Mouse (Mus musculus): ENCODE measurements around the gene Chd1. TPM values are rescaled to one million over a fixed set of nuclear protein-coding genes. Genes with fewer than 3 reads are reported as not detected.

Gene Chd1
- 3.3 and 4.4 TPM in 2 replicates for polyA plus RNA-seq (2012; rRNA removed)
- 13.3 and 15.0 TPM in 2 replicates for polyA plus RNA-seq (2014; fragmentation: Nextera tagmentation; extraction: Ambion mirVana)

DNA sequence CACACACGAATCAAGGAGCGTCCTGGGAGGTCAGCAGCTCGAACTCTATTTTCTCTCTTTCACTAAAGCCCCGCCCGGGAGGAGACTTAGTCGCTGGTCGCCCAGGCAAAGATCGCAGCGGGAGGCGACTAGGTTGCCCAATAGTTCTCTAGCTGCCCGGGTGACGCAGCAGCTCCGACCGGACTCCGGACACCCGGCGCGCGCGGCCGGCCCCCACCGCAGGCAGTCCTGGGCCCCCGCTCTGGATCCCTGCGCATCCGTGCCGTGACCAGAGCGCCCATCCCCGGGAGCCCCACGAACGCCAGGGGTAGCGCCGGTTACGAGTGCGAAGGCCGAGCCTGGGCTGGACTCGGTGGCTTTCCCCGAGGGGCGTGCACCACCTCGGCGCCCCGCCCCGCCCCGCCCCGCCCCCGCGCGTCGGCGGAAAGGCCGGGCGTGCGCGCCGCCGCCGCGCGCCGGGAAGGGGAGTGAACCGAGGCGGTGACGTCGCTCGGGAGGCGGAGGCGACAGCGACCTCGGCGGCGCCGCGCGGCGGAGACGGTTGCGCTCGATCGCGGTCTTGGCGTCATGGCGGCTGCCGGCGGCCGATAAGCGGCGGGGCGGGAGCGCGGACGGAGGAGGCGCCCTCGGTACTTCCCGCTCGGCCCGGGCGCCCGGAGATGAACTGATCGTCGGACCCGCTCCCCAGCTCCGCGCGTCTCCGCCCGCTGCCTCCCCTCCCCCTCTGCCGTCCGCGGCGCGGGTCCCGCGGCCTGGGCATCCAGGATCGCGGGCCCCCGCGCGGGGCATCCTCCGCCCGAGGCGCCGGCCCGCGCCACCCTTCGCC, at the start of gene Chd1:
TSS of gene Chd1 (plus strand) at position 493 of the 826 bp plus-strand sequence.
- peak; percentile 90 for ATAC-seq (ENCODE audit: insufficient read depth)
- H3K9ac ChIP-seq (replicated peaks): peak within 1 kb of the TSS; percentile 84
- WGBS (ENCODE audit: insufficient replicate concordance): under 1% methylated on average over 104 of the region's 124 CpGs

DNA sequence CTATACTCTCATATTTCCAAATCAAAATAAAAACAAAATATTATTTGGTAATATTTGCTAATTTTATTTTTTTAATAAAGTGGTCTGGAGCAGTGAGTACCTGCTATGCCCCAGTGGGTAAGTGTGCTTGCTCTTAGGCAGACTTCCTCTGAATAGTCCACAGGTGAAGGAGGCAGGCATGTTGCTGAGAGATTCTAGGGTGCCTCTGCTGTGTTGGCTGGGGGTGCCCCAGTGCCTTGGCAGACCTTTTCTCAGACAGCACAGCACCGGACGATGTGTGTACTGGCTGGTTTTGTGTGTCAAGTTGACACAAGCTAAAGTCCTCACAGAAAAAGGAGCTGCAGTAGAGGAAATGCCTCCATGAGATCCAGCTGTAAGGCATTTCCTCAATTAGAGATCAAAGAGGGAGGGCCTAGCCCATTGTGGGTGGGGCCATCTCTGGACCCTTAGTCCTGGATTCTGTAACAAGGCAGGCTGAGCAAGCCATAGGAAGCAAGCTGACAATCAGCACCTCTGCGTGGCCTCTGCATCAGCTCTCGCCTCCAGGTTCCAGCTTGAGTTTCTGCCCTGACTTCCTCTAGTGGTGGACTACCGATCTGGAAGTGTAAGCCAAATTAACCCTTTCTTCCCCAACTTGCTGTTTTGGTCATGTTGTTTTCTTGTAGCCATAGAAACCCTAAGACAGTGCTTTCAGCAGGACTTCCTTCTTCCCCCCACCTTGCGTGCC, 47.7 kb upstream of the Chd1 start:
- Histone ChIP-seq H3K4me3 (ENCODE audit: insufficient read depth in 1 of 2, low read depth in 2 of 2, low read length in 2 of 2) (no peak overlapping the region), H3K36me3 (replicated peaks; ENCODE audit: control insufficient read depth, insufficient read depth, low read depth) (no peaks in the 10 kb centered on the region), H3K4me1 (replicated peaks; ENCODE audit: control insufficient read depth in 2 of 2, insufficient read depth in 2 of 2, low read length in 1 of 2) (0 out of 4 replicates have a peak, but pooled peaks cover 0 to 3% of the 10 kb centered on the region in 2 experiments), H3K9me3 (ENCODE audit: control insufficient read depth, low read length) (no peaks in the 10 kb centered on the region), H3K9ac (replicated peaks) (no peak overlapping the region), H3K4me2 (ENCODE audit: low read depth) (no peak overlapping the region), H3K27ac (no peak overlapping the region), H3K27me3 (ENCODE audit: control insufficient read depth, insufficient read depth, low read length) (no peaks in the 10 kb centered on the region)
- DNase-seq (ENCODE audit: low read depth in 3 of 3, low spot score in 3 of 3) (peak in 2 of 3 experiments; percentile 9 to 17), ATAC-seq (ENCODE audit: insufficient read depth) (no peak)
- 14% methylated on average over 6 of the region's 6 CpGs for WGBS (ENCODE audit: insufficient replicate concordance)
- TF ChIP-seq CTCF (IDR thresholded peaks at IDR 0.05; ENCODE audit: low read depth) (no peak), EP300 (IDR thresholded peaks at IDR 0.05; ENCODE audit: low read depth) (no peak)

More for the DNA sequence above, at the start of gene Chd1:
- H3K27ac ChIP-seq: peak within 1 kb of the TSS; percentile 86
- peaks cover 4 to 8% of the 10 kb centered on the region in 2 experiments; a peak in 3 of 4 replicates for H3K4me1 ChIP-seq (replicated peaks; ENCODE audit: control insufficient read depth in 2 of 2, insufficient read depth in 2 of 2, low read length in 1 of 2)
- peak within 1 kb of the TSS; percentile 79 for H3K4me2 ChIP-seq (ENCODE audit: low read depth)
- no peaks in the 10 kb centered on the region for H3K27me3 ChIP-seq (ENCODE audit: control insufficient read depth, insufficient read depth, low read length)
- peaks cover 13% of the 10 kb centered on the region for H3K36me3 ChIP-seq (replicated peaks; ENCODE audit: control insufficient read depth, insufficient read depth, low read depth)
- H3K9me3 ChIP-seq (ENCODE audit: control insufficient read depth, low read length): no peaks in the 10 kb centered on the region
- peak within 1 kb of the TSS; percentile 77 to 98 for H3K4me3 ChIP-seq (ENCODE audit: insufficient read depth in 1 of 2, low read depth in 2 of 2, low read length in 2 of 2)
- TF ChIP-seq CTCF (IDR thresholded peaks at IDR 0.05; ENCODE audit: low read depth) (no peak; the same call in 1 of the 2 replicates), EP300 (IDR thresholded peaks at IDR 0.05; ENCODE audit: low read depth) (no peak)
- DNase-seq (ENCODE audit: low read depth in 3 of 3, low spot score in 3 of 3): peak; percentile 78 to 83 (median 79)

DNA sequence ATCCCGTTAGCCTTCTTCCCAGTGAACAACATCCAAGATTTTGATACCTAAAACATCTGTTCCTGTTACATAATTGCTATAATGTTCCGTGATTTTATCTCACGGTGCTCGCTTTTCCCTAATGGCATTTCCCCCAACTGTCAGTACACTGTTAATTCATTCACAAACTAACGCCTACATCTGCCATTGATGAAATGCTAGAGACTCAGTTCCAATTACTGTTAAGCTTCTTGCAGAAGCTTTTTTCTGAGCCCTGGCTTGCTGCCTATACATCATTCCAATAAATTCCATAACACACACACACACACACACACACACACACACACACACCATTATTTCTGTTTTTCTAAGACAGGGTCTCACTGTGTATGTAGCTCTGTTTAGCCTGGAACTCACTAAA, 31.9 kb upstream of the Chd1 start:
- WGBS (ENCODE audit: insufficient replicate concordance): 59% methylated on average over 5 of the region's 5 CpGs
- DNase-seq (ENCODE audit: low read depth in 3 of 3, low spot score in 3 of 3) (no peak), ATAC-seq (ENCODE audit: insufficient read depth) (no peak)
- Histone ChIP-seq H3K27me3 (ENCODE audit: control insufficient read depth, insufficient read depth, low read length) (no peaks in the 10 kb centered on the region), H3K27ac (no peak overlapping the region), H3K36me3 (replicated peaks; ENCODE audit: control insufficient read depth, insufficient read depth, low read depth) (no peaks in the 10 kb centered on the region), H3K4me3 (ENCODE audit: insufficient read depth in 1 of 2, low read depth in 2 of 2, low read length in 2 of 2) (no peak overlapping the region), H3K9me3 (ENCODE audit: control insufficient read depth, low read length) (no peaks in the 10 kb centered on the region), H3K4me1 (replicated peaks; ENCODE audit: control insufficient read depth in 2 of 2, insufficient read depth in 2 of 2, low read length in 1 of 2) (no peaks in the 10 kb centered on the region), H3K9ac (replicated peaks) (no peak overlapping the region), H3K4me2 (ENCODE audit: low read depth) (no peak overlapping the region)
- TF ChIP-seq CTCF (IDR thresholded peaks at IDR 0.05; ENCODE audit: low read depth): no peak

DNA sequence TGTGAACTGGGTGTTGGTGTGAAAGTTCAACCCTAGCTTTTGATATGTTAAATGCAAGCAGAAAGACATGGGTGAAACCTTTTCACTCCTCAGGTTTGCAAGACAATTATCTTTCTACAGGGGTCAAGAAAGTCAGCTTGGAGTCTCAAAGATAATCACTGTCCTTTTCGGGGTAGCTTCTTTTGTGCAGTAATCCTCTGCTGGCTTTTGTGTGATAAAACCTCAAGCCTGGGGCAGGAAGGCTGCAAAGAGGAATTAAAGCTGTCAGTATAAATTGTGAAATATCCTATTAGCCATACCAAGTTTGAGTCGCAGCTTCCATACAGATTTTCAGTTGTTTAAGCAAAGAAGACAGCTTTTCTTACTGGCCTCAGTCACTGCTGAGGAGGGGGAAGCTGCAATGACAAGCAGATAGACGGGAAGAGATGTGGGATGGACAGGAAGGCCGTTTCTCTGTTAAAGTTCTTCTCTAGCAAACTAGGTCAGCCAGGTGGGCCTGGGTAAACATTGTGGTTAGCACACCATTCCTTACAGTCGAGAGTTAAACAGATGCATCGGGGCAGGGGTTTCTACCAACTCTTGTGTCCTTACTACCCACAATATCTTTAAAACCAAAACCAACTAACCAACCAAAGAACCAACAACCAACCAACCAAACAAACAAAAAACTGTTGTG, 26.7 kb upstream of the Chd1 start:
- Histone ChIP-seq H3K4me3 (ENCODE audit: insufficient read depth in 1 of 2, low read depth in 2 of 2, low read length in 2 of 2) (no peak overlapping the region), H3K4me1 (replicated peaks; ENCODE audit: control insufficient read depth in 2 of 2, insufficient read depth in 2 of 2, low read length in 1 of 2) (no peaks in the 10 kb centered on the region), H3K27me3 (ENCODE audit: control insufficient read depth, insufficient read depth, low read length) (no peaks in the 10 kb centered on the region), H3K4me2 (ENCODE audit: low read depth) (no peak overlapping the region), H3K9me3 (ENCODE audit: control insufficient read depth, low read length) (no peaks in the 10 kb centered on the region), H3K27ac (no peak overlapping the region), H3K9ac (replicated peaks) (no peak overlapping the region), H3K36me3 (replicated peaks; ENCODE audit: control insufficient read depth, insufficient read depth, low read depth) (no peaks in the 10 kb centered on the region)
- WGBS (ENCODE audit: insufficient replicate concordance): 9% methylated on average over 6 of the region's 6 CpGs
- TF ChIP-seq CTCF (IDR thresholded peaks at IDR 0.05; ENCODE audit: low read depth): no peak
- no peak for TF ChIP-seq EP300 (IDR thresholded peaks at IDR 0.05; ENCODE audit: low read depth)
- DNase-seq (ENCODE audit: low read depth in 3 of 3, low spot score in 3 of 3) (no peak), ATAC-seq (ENCODE audit: insufficient read depth) (no peak)
